Mouse (Mus musculus): ENCODE results near the gene Fcho2. TPM values are rescaled to one million over a fixed set of nuclear protein-coding genes. Genes with fewer than 3 reads are reported as not detected.
A peak's percentile ranks its signal among the peaks of the same experiment; 100 is the strongest.

Fcho2 gene
- polyA plus RNA-seq, 1 experiment from 2014 or later = 35.2 TPM

DNA sequence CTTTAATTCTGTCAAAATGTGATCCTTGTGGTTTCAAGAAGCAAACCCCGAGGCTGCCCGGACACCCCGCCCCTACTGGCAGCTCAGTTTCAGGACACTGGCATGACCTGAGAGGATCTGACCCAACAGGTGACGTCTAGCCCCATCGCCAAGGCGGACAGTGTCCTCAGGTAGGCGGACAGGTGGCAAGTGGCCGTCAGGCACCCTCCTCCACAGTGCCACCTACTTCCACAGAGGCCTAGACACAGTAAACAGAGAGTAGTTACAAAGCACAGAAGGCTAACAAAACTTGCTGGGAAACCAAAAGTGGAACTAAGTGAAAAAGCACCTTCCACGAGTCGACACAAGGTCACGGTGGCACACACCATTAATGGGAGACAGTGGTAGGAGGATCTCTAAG is 121.9 kb downstream of the Fcho2 start:
- WGBS = 86% methylated on average over 11 of the region's 11 CpGs
- H3K4me1 ChIP-seq (replicated peaks) = peaks cover 32% of the 10 kb centered on the region
- no peak for ATAC-seq (ENCODE audit: insufficient number of reproducible peaks, low FRiP score)
- peaks cover 43% of the 10 kb centered on the region for H3K27me3 ChIP-seq (replicated peaks)
- no peak overlapping the region for H3K9ac ChIP-seq
- H3K4me2 ChIP-seq = no peak overlapping the region
- no peak overlapping the region for H3K4me3 ChIP-seq
- H3K27ac ChIP-seq (ENCODE audit: poor library complexity, severe bottlenecking) = no peak overlapping the region
- H3K36me3 ChIP-seq = no peaks in the 10 kb centered on the region
- H3K9me3 ChIP-seq (replicated peaks) = no peaks in the 10 kb centered on the region

DNA sequence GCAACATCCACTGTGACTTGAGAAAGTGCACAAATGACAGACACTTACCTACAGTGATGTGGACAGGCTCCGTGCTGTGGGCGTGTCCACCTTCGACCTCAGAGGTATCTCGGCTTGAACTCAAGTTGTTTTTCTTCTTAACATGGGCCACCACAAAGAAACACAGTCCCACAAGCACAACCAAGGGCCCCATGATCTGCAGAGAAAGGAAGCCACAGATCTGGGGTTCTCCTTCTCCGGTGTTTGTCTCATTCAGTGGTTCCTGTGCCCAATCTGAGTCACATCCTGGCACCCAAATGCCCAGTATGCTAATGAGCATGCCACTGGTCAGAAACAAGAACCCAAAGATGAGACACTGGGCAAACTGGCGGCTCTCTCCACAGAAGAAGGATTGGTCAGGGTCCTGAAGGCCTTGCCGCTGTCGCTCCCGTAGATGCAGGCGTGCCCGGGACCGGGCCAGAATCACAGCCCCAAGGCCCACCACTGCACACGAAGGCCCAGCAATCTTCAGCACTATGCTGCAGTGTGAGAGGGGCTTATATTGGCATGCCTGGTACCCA is 123.2 kb downstream of the Fcho2 start:
- H3K27me3 ChIP-seq (replicated peaks) = peaks cover 43% of the 10 kb centered on the region
- no peak overlapping the region for H3K9ac ChIP-seq
- H3K4me2 ChIP-seq = no peak overlapping the region
- ATAC-seq (ENCODE audit: insufficient number of reproducible peaks, low FRiP score) = no peak
- no peaks in the 10 kb centered on the region for H3K9me3 ChIP-seq (replicated peaks)
- no peaks in the 10 kb centered on the region for H3K36me3 ChIP-seq
- H3K4me1 ChIP-seq (replicated peaks) = peaks cover 32% of the 10 kb centered on the region
- no peak overlapping the region for H3K4me3 ChIP-seq
- WGBS = 91% methylated on average over 13 of the region's 13 CpGs
- no peak overlapping the region for H3K27ac ChIP-seq (ENCODE audit: poor library complexity, severe bottlenecking)

DNA sequence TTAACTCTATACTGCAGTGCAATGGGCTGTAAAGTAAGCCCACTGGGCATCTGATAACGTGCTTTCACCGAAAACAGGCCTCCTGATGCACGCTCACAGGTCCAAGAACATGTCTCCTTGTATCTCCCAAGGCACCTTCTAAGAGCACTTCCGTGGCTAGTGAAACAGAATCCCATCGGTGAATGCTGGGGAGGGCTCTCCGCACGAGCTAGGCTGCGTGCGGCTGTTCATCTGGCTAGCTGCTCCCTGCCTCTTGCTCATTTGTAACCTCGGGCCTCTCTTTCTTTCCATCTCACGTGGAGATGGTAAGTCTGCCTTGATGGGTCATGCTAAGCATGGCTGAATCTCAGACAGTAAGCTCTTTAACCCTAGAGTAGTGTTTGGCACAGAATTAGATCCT is 124.4 kb downstream of the Fcho2 start:
- H3K27me3 ChIP-seq (replicated peaks) = peaks cover 36% of the 10 kb centered on the region
- no peak for ATAC-seq (ENCODE audit: insufficient number of reproducible peaks, low FRiP score)

DNA sequence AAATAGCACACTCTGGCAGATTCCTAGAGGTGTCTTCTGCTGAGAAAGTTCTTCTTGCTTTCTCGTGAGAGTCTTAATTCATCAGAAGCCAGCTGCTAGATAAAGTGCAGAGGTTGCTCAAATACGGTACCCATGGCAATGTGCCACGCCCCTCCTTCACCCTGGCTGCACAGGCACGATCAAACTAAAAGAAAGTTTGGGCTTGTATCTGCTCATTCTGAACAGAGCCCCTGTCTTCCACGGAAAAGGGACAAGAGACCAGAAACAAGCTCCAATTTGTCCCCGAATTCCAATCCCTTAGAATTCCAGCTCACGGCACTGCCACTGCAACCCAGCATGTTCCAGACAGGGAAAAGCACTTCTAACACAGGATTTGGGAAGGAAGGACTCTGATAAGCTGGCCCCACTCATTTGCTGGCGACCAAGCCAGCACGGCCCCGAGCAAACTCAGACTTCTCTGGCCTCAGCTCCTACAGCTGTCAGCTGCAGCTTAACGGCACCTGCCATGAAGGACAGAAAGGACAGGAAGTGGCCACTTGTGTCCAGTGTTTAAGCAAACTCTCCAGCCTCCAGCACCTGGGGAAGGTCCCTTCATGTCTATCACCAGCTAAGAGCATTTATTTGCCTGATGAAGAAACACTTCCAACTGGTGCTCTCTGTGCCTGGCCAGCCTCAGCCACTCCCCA is 125.5 kb downstream of the Fcho2 start:
- Histone ChIP-seq H3K9ac (no peak overlapping the region), H3K4me2 (peak overlapping the region; percentile 51), H3K27me3 (replicated peaks) (peaks cover 25% of the 10 kb centered on the region), H3K36me3 (no peaks in the 10 kb centered on the region), H3K4me3 (peak overlapping the region; percentile 16; the same call in 1 of the 2 replicates), H3K4me1 (replicated peaks) (peaks cover 21% of the 10 kb centered on the region), H3K9me3 (replicated peaks) (no peaks in the 10 kb centered on the region), H3K27ac (ENCODE audit: poor library complexity, severe bottlenecking) (peak overlapping the region; percentile 46)
- 22% methylated on average over 11 of the region's 11 CpGs for WGBS
- ATAC-seq (ENCODE audit: insufficient number of reproducible peaks, low FRiP score) = no peak

More for the DNA sequence above, 124.4 kb downstream of the Fcho2 start:
- 89% methylated on average over 11 of the region's 11 CpGs for WGBS
- Histone ChIP-seq H3K4me1 (replicated peaks) (peaks cover 32% of the 10 kb centered on the region), H3K36me3 (no peaks in the 10 kb centered on the region), H3K9ac (no peak overlapping the region), H3K27ac (ENCODE audit: poor library complexity, severe bottlenecking) (no peak overlapping the region), H3K4me3 (no peak overlapping the region), H3K4me2 (no peak overlapping the region), H3K9me3 (replicated peaks) (no peaks in the 10 kb centered on the region)

DNA sequence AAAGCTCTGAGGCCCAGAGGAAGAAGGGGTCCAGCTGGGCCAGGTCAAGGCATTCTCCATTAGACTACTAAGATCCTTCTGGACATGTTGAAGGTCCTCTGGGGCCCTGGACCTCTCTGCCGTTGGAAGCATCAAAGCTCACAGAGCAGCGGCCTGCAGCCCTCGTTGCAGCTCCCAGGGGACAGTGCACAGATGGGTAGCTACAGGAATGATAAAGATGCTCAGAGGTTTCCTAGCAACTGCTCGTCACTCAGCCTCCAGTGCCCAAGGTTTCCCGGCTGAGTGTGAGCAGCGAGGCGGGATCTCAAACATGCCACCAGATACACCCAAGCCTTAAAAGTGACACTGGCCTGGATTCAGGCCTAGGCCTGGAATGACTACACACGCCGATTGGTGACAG is 127.3 kb downstream of the Fcho2 start:
- no peaks in the 10 kb centered on the region for H3K36me3 ChIP-seq
- no peak for ATAC-seq (ENCODE audit: insufficient number of reproducible peaks, low FRiP score)
- H3K9me3 ChIP-seq (replicated peaks) = no peaks in the 10 kb centered on the region
- H3K4me1 ChIP-seq (replicated peaks) = peaks cover 22% of the 10 kb centered on the region
- 67% methylated on average over 9 of the region's 9 CpGs for WGBS
- H3K27ac ChIP-seq (ENCODE audit: poor library complexity, severe bottlenecking) = no peak overlapping the region
- no peak overlapping the region for H3K4me2 ChIP-seq
- H3K27me3 ChIP-seq (replicated peaks) = 0 out of 2 replicates have a peak, but pooled peaks cover 9% of the 10 kb centered on the region
- no peak overlapping the region for H3K4me3 ChIP-seq
- H3K9ac ChIP-seq = no peak overlapping the region

DNA sequence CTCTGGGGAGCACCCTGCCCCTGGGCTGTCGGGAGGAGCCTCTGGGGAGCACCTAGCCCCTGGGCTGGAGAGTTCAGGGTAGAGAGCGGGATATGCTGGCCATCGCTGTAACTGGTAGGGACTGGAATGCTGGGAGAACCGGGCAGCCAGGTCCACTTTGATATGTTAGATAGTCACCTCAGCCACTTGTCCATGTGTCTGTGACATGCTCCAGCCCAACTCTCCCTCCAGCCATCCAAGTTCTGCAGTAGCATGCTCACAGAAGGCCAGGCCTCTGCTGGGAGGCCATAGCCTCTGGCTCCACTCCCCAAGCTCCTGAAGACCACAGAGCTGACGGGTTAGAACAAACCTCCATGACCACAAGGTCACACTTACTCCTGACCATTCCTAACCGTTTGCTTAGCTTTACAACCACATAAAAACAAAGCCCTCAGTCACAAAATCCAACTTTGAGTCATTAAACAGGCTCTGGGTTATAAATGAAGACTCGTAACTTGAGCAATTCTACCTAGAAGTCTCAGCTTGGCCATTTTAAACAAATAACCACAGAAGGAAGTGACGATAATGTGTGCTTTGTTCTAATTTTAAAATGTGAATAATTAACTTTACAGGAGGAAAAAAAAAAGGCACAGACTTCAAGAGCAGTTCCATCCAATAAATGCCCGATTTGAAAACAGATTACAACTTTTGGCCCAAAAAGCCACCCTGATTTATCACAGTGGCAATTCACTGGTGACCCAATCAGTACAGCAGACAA is 130.9 kb downstream of the Fcho2 start:
- H3K4me1 ChIP-seq (replicated peaks) = peaks cover 28% of the 10 kb centered on the region
- H3K9me3 ChIP-seq (replicated peaks) = no peaks in the 10 kb centered on the region
- H3K9ac ChIP-seq = no peak overlapping the region
- no peak overlapping the region for H3K27ac ChIP-seq (ENCODE audit: poor library complexity, severe bottlenecking)
- H3K4me2 ChIP-seq = no peak overlapping the region
- no peaks in the 10 kb centered on the region for H3K27me3 ChIP-seq (replicated peaks)
- no peak for ATAC-seq (ENCODE audit: insufficient number of reproducible peaks, low FRiP score)
- WGBS = 70% methylated on average over 9 of the region's 9 CpGs
- no peak overlapping the region for H3K4me3 ChIP-seq
- no peaks in the 10 kb centered on the region for H3K36me3 ChIP-seq

DNA sequence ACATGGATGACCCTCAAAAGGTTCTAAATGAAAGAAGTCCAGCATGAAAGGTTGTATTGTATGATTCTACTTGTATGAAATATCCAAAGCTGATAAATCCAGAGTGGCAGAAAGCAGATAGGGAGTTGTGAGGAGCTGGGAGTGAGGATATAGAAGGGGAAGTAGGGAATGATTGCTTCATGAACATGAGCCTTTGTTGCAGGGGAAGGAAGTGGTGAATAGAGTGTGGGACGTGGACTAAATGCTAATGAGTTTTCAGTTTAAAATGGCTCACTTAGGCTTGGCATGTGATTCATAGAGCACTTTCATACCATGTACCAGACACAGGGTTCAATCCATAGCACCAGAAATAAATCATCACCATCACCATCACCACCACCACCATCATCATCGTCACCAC is 131.8 kb downstream of the Fcho2 start:
- no peak overlapping the region for H3K27ac ChIP-seq (ENCODE audit: poor library complexity, severe bottlenecking)
- H3K36me3 ChIP-seq = no peaks in the 10 kb centered on the region
- 81% methylated on average over 2 of the region's 2 CpGs for WGBS
- H3K4me2 ChIP-seq = no peak overlapping the region
- H3K9ac ChIP-seq = no peak overlapping the region
- H3K4me1 ChIP-seq (replicated peaks) = peaks cover 23% of the 10 kb centered on the region
- ATAC-seq (ENCODE audit: insufficient number of reproducible peaks, low FRiP score) = no peak
- no peaks in the 10 kb centered on the region for H3K27me3 ChIP-seq (replicated peaks)
- no peak overlapping the region for H3K4me3 ChIP-seq
- no peaks in the 10 kb centered on the region for H3K9me3 ChIP-seq (replicated peaks)

DNA sequence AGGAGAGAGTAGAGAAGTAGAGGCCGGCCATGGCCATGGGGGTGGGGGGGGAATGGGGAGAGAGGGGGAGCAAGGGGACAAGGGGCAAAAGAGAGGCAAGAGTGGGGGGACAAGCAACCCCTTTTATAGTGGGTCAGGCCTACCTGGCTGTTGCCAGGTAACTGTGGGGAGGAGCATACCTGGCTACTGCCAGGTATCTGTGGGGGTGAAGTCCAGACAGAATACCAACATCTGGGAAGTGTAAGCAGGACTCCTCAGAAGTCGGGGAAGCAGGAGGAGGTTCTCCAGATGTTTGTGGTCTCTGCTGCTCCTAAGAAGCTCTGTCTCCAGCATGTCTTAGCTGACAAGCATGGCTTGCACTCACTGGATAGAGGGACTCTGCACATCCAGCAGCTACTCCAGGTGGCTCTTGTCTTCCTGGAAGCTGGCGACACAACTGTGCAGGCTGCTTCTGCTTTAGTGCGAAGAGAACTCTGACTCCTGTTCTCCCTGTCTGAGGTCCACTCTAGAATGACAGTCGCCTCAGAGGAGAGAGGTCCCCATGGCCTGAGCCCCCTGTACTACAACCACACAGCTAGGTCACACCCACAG is 134.7 kb downstream of the Fcho2 start:
- no peaks in the 10 kb centered on the region for H3K9me3 ChIP-seq (replicated peaks)
- no peak for ATAC-seq (ENCODE audit: insufficient number of reproducible peaks, low FRiP score)
- H3K27ac ChIP-seq (ENCODE audit: poor library complexity, severe bottlenecking) = no peak overlapping the region
- no peak overlapping the region for H3K4me3 ChIP-seq
- no peaks in the 10 kb centered on the region for H3K27me3 ChIP-seq (replicated peaks)
- H3K4me2 ChIP-seq = no peak overlapping the region
- no peak overlapping the region for H3K9ac ChIP-seq
- H3K36me3 ChIP-seq = no peaks in the 10 kb centered on the region
- WGBS = 72% methylated on average over 5 of the region's 5 CpGs
- peaks cover 23% of the 10 kb centered on the region for H3K4me1 ChIP-seq (replicated peaks)

DNA sequence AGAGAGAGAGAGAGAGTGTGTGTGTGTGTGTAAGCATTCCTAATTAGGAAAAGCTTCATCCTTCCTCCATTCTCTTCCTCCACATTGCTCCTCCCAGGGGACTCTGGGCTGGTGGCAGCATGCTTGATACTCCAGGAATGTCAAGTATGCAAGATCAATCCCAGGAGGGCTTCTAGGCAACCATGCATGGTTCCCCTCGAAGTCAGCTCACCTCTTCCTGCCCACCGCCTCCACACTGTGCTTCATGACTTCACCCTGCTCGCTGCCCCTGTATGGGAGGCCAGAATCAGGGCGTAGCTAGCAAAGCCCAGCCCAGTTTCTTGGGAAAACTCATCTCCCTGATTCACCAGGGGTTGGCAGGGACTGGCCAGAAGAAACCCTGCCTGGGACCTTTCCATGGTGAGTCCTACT is 135.6 kb downstream of the Fcho2 start:
- H3K4me3 ChIP-seq = no peak overlapping the region
- no peaks in the 10 kb centered on the region for H3K36me3 ChIP-seq
- H3K27ac ChIP-seq (ENCODE audit: poor library complexity, severe bottlenecking) = no peak overlapping the region
- H3K4me2 ChIP-seq = no peak overlapping the region
- no peaks in the 10 kb centered on the region; the same call in 1 of the 2 replicates for H3K9me3 ChIP-seq (replicated peaks)
- no peak overlapping the region for H3K9ac ChIP-seq
- peaks cover 23% of the 10 kb centered on the region for H3K4me1 ChIP-seq (replicated peaks)
- 0 out of 2 replicates have a peak, but pooled peaks have one; percentile 39 for ATAC-seq (ENCODE audit: insufficient number of reproducible peaks, low FRiP score)
- 27% methylated on average over 4 of the region's 4 CpGs for WGBS
- H3K27me3 ChIP-seq (replicated peaks) = no peaks in the 10 kb centered on the region

DNA sequence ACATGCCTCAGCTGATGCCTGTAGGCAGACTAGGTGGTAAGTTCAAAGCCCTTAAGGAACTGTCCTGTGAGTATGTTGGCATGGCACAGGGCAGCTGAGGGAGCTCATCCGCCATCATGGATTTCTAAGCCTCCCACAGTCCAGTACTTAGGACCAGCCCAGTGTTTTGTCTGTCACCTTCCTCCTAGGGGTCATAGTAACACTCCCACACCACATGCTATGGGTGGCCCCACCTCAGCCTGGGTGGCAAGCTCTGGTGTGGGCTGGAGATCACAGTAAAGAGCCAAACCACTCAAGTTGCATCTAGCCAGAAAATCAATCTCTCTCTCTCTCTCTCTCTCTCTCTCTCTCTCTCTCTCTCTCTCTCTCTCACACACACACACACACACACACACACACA is 136.0 kb downstream of the Fcho2 start:
- Histone ChIP-seq H3K4me2 (no peak overlapping the region), H3K4me3 (no peak overlapping the region), H3K9ac (no peak overlapping the region), H3K9me3 (replicated peaks) (no peaks in the 10 kb centered on the region; the same call in 1 of the 2 replicates), H3K27ac (ENCODE audit: poor library complexity, severe bottlenecking) (no peak overlapping the region), H3K36me3 (no peaks in the 10 kb centered on the region), H3K4me1 (replicated peaks) (peaks cover 21% of the 10 kb centered on the region), H3K27me3 (replicated peaks) (no peaks in the 10 kb centered on the region)
- 79% methylated on average over 1 of the region's 1 CpGs for WGBS
- ATAC-seq (ENCODE audit: insufficient number of reproducible peaks, low FRiP score) = no peak

DNA sequence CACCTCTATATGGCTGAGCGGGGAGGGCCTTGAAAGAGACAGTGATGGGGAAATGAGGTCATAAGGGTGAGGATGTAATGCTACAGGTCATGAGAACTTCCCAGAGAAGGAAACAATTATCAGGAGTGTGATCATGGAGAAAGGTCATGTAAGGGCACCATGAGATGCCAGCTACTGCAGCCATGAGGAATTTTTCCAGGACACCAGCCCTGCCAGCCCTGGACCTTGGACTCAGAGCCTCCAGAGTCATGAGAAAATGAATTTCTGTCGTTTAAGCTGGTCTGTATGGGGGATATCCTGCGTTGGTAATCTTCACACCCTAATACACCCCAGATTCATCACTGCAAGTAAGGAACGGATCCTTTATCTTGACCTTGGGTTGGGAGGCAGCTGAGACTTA is 141.3 kb downstream of the Fcho2 start:
- Histone ChIP-seq H3K4me3 (no peak overlapping the region), H3K9ac (no peak overlapping the region), H3K27me3 (replicated peaks) (no peaks in the 10 kb centered on the region), H3K4me2 (no peak overlapping the region), H3K4me1 (replicated peaks) (no peaks in the 10 kb centered on the region), H3K27ac (ENCODE audit: poor library complexity, severe bottlenecking) (no peak overlapping the region), H3K36me3 (no peaks in the 10 kb centered on the region), H3K9me3 (replicated peaks) (peaks cover under 1% of the 10 kb centered on the region; the same call in 1 of the 2 replicates)
- 62% methylated on average over 4 of the region's 4 CpGs for WGBS
- no peak for ATAC-seq (ENCODE audit: insufficient number of reproducible peaks, low FRiP score)

Data from heart, embryonic 12.5 days (tissue).